Mouse (Mus musculus): ENCODE results near the gene Olfr318. TPM values are rescaled to one million over a fixed set of nuclear protein-coding genes. Genes with fewer than 3 reads are reported as not detected.

Gene Olfr318
- not detected in 2 replicates for polyA plus RNA-seq (2012; ENCODE audit: low replicate concordance)

GRCm38 (mm10) chr11:58723914-58724313 is at the start of gene Olfr318:
Gene Olfr318 (minus strand): TSS chr11:58724014.

GRCm38 (mm10) chr11:58772888-58773287 is 49.1 kb upstream of the Olfr318 start, which contains the start of gene Olfr315:
Gene Olfr315 (plus strand): TSS chr11:58773188.

GRCm38 (mm10) chr11:58752434-58752833 is 28.6 kb upstream of the Olfr318 start, which contains the start of gene Olfr316:
Gene Olfr316 (plus strand): TSS chr11:58752734.

GRCm38 (mm10) chr11:58738792-58739262 is 15.0 kb upstream of the Olfr318 start, which contains the start of gene Olfr317:
Gene Olfr317 (minus strand): TSS chr11:58739212.

GRCm38 (mm10) chr11:58698862-58699261 is 25.0 kb downstream of the Olfr318 start, which contains the start of gene Olfr319:
Gene Olfr319 (plus strand): TSS chr11:58699162.

GRCm38 (mm10) chr11:58680799-58681198 is 43.0 kb downstream of the Olfr318 start, which contains the start of gene Olfr320:
Gene Olfr320 (plus strand): TSS chr11:58681099.

Other genes with a start within 250 kb of the Olfr318 start
- gene Olfr332, start 231.5 kb downstream of the Olfr318 start, polyA plus RNA-seq (2012; ENCODE audit: low replicate concordance) = not detected in 2 replicates
- not detected in 2 replicates for gene Olfr331, start 221.4 kb downstream of the Olfr318 start, polyA plus RNA-seq (2012; ENCODE audit: low replicate concordance)
- gene Olfr330, start 189.2 kb downstream of the Olfr318 start, polyA plus RNA-seq (2012; ENCODE audit: low replicate concordance) = not detected in 2 replicates
- gene Olfr329-ps, start 177.6 kb downstream of the Olfr318 start, polyA plus RNA-seq (2012; ENCODE audit: low replicate concordance) = not detected in 2 replicates
- not detected in 2 replicates for gene Olfr328, start 168.4 kb downstream of the Olfr318 start, polyA plus RNA-seq (2012; ENCODE audit: low replicate concordance)
- gene Olfr224, start 153.5 kb downstream of the Olfr318 start, polyA plus RNA-seq (2012; ENCODE audit: low replicate concordance) = not detected in 2 replicates
- not detected in 2 replicates for gene Olfr325, start 146.3 kb downstream of the Olfr318 start, polyA plus RNA-seq (2012; ENCODE audit: low replicate concordance)
- not detected in 2 replicates for gene Olfr324, start 128.9 kb downstream of the Olfr318 start, polyA plus RNA-seq (2012; ENCODE audit: low replicate concordance)
- gene 2210407C18Rik, start 107.9 kb downstream of the Olfr318 start, polyA plus RNA-seq (2012; ENCODE audit: low replicate concordance) = not detected in 2 replicates
- 0.18 TPM in 1 of 2 replicates, not detected in the other for gene Olfr323, start 93.5 kb downstream of the Olfr318 start, polyA plus RNA-seq (2012; ENCODE audit: low replicate concordance)
- 0.15 and 5.6 TPM in 2 replicates for gene Trim58, start 83.5 kb downstream of the Olfr318 start, polyA plus RNA-seq (2012; ENCODE audit: low replicate concordance)
- gene Olfr322, start 65.2 kb downstream of the Olfr318 start, polyA plus RNA-seq (2012; ENCODE audit: low replicate concordance) = 0.03 TPM in 1 of 2 replicates, not detected in the other
- not detected in 2 replicates for gene Olfr320, start 42.9 kb downstream of the Olfr318 start, polyA plus RNA-seq (2012; ENCODE audit: low replicate concordance)
- gene Olfr319, start 24.9 kb downstream of the Olfr318 start, polyA plus RNA-seq (2012; ENCODE audit: low replicate concordance) = not detected in 2 replicates
- not detected in 2 replicates for gene Olfr317, start 15.2 kb upstream of the Olfr318 start, polyA plus RNA-seq (2012; ENCODE audit: low replicate concordance)
- 0.12 TPM in 1 of 2 replicates, not detected in the other for gene Olfr316, start 28.7 kb upstream of the Olfr318 start, polyA plus RNA-seq (2012; ENCODE audit: low replicate concordance)
- not detected in 2 replicates for gene Olfr315, start 49.2 kb upstream of the Olfr318 start, polyA plus RNA-seq (2012; ENCODE audit: low replicate concordance)
- not detected in 2 replicates for gene Olfr314, start 58.9 kb upstream of the Olfr318 start, polyA plus RNA-seq (2012; ENCODE audit: low replicate concordance)
- not detected in 2 replicates for gene Fam183b, start 77.9 kb upstream of the Olfr318 start, polyA plus RNA-seq (2012; ENCODE audit: low replicate concordance)
- not detected in 2 replicates for gene Olfr313, start 91.0 kb upstream of the Olfr318 start, polyA plus RNA-seq (2012; ENCODE audit: low replicate concordance)
- gene Olfr312, start 105.2 kb upstream of the Olfr318 start, polyA plus RNA-seq (2012; ENCODE audit: low replicate concordance) = not detected in 2 replicates
- gene Olfr311, start 115.2 kb upstream of the Olfr318 start, polyA plus RNA-seq (2012; ENCODE audit: low replicate concordance) = not detected in 2 replicates
- 0.66 and 2.4 TPM in 2 replicates for gene Gm12258, start 123.1 kb upstream of the Olfr318 start, polyA plus RNA-seq (2012; ENCODE audit: low replicate concordance)
- 0.34 and 0.92 TPM in 2 replicates for gene 2810021J22Rik, start 143.2 kb upstream of the Olfr318 start, polyA plus RNA-seq (2012; ENCODE audit: low replicate concordance)
- 0.98 and 1.1 TPM in 2 replicates for gene Zfp39, start 180.2 kb upstream of the Olfr318 start, polyA plus RNA-seq (2012; ENCODE audit: low replicate concordance)
- gene Btnl10, start 193.9 kb upstream of the Olfr318 start, polyA plus RNA-seq (2012; ENCODE audit: low replicate concordance) = 0.17 and 21.0 TPM in 2 replicates
- 234 and 380 TPM in 2 replicates for gene Rnf187, start 214.9 kb upstream of the Olfr318 start, polyA plus RNA-seq (2012; ENCODE audit: low replicate concordance)
- gene Hist3h2ba, start 224.9 kb upstream of the Olfr318 start, polyA plus RNA-seq (2012; ENCODE audit: low replicate concordance) = 9.7 and 14.2 TPM in 2 replicates
- gene Hist3h2a, start 230.7 kb upstream of the Olfr318 start, polyA plus RNA-seq (2012; ENCODE audit: low replicate concordance) = 23.0 TPM in 1 of 2 replicates, not detected in the other
- 0.25 and 8.9 TPM in 2 replicates for gene Trim17, start 230.7 kb upstream of the Olfr318 start, polyA plus RNA-seq (2012; ENCODE audit: low replicate concordance)